Mouse (Mus musculus) large intestine, adult 2 months (tissue): ENCODE data around the gene Tmem41b. TPM values are rescaled to one million over a fixed set of nuclear protein-coding genes. Genes with fewer than 3 reads are reported as not detected.
A peak's percentile ranks its signal among the peaks of the same experiment; 100 is the strongest.
"Not testable (repeated sequence)": the region's sequence is repeated elsewhere in the genome, so short reads cannot be mapped to it uniquely, and the experiment has no call there.

Experiments used
- DNase-seq: peaks from one replicate; pipeline ENCODE4 v3.0.0-alpha.2; 2012; ENCODE audit warnings: low read depth, low spot score
- WGBS: fragments of 180-500 bp; shearing (Covaris S2); methylation state at CpG from one replicate; pipeline ENCODE4 v1.1.7; 2018; 5-methylcytosine and 5-hydroxymethylcytosine counted together
- polyA plus RNA-seq: library from polyadenylated mRNA; depleted of rRNA; stranded (reverse); fragments of >200 nt; gene quantifications from 2 replicates; pipeline ENCODE4 v1.2.3, GENCODE M21; 2012; rRNA removed

Tmem41b gene
- polyA plus RNA-seq = 36.2 and 57.3 TPM in 2 replicates

DNA sequence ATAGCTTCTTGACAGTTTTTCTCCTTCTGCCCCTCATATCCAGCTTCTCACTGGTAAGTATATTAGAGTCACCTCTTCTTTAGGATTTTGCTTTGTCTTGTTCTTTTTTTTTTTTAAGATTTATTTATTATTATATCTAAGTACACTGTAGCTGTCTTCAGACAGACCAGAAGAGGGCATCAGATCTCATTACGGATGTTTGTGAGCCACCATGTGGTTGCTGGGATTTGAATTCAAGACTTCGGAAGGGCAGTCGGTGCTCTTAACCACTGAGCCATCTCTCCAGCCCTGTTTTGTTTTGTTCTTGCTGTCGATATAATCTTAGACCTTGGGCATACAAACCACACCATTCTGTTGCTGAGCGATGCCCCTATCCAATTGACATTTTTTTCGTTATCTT, at the start of gene Tmem41b:
TSS of gene Tmem41b (minus strand) at position 155 of the 400 bp plus-strand sequence.
- WGBS = 30% methylated on average over 6 of the region's 6 CpGs
- DNase-seq = not testable (repeated sequence)

DNA sequence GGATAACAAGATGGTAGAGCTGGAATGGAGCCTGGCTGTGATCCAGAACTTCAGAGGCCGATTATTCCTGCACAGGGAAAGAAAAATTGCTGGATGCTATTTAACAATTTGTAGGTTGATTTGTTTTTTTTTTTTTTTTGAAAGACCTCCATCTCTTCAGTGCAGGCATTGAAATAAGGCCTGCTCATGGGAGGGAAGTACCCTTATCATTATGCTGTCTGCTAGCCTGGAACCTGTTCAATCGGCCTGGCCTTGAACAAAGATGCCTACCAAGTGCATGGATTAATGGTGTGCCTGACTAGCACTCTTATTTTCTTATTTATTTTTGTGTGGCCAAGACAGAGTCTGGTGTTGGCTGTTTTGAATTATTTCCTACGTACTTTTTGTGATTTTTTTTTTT, 43.6 kb upstream of the Tmem41b start:
- DNase-seq = no peak
- 57% methylated on average over 3 of the region's 3 CpGs for WGBS

DNA sequence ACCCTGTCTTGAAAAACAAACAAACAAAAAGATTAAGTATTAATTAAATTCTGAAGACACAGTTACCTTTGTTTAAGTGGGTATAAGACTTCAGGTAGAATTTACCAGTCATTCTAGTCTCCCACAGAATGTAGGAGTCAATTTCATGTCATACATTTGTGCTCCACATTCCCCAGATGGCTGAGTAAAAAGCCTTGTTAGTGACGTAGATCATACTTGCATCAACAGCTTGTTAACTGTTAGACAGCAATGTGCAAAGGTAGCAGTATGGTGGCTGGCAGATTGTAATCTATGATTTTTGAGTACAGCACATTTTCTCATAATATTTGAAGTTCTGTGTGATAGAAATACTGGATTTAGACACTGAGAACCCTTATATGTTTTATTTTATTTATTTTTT, 42.1 kb upstream of the Tmem41b start:
- no peak for DNase-seq
- 70% methylated on average over 1 of the region's 1 CpGs for WGBS

GRCm38 (mm10) chr7:110026594-110026993, 39.9 kb upstream of the Tmem41b start:
- 70% methylated on average over 2 of the region's 2 CpGs for WGBS
- no peak for DNase-seq

GRCm38 (mm10) chr7:110023553-110023952, 36.8 kb upstream of the Tmem41b start:
- DNase-seq = no peak
- 64% methylated on average over 1 of the region's 1 CpGs for WGBS

DNA sequence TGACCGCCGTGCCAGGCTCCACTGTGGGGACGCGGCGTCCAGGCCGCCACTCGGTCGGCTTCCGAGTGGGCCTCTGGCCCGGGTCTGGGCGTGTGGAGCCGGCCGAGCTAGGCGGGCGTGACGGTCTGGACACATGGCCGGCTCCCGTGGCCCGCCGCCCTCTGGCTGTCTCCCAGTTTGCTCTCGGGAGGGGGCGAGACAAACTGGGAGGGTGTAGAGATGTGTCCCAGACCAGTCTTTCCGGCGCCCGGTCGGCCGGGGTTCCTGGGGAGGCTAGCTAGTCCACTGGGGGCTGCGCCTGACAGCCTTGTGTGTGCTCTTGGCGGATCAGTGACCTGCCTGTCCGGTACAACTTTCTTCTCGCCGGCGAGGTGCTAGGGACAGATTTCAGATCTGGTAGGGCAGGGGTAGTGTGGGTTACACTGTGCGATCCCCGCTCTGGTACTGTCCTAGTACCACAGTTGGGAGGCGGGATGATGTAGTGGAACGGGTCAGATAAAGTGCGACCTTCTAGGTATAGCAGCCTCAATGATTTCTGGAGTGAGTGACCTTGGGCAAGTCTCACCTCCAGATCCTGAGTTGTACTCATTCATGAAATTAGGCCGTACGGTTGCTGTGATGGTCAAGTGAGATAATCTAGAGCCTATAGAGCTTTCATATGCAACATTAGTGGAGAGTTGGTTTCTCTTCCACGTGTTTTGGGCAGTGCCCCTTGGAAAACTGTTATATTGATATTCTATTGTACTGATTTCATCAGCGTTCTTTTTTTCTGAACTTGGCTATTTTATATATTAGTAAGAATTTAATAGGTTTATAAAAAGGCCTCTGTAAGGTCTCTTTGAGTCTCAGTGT, 32.1 kb upstream of the Tmem41b start:
- under 1% methylated on average over 42 of the region's 42 CpGs for WGBS
- DNase-seq = no peak

- DNase-seq = peak; percentile 87
- under 1% methylated on average over 48 of the region's 48 CpGs for WGBS
Measured at GRCm38 (mm10) chr7:110018117-110018630, 31.4 kb upstream of the Tmem41b start, which contains the start of gene Ipo7. TSS of gene Ipo7 (plus strand) at chr7:110018274.

- 48% methylated on average over 5 of the region's 5 CpGs for WGBS
Measured at GRCm38 (mm10) chr7:110014272-110014671, 27.5 kb upstream of the Tmem41b start.

DNA sequence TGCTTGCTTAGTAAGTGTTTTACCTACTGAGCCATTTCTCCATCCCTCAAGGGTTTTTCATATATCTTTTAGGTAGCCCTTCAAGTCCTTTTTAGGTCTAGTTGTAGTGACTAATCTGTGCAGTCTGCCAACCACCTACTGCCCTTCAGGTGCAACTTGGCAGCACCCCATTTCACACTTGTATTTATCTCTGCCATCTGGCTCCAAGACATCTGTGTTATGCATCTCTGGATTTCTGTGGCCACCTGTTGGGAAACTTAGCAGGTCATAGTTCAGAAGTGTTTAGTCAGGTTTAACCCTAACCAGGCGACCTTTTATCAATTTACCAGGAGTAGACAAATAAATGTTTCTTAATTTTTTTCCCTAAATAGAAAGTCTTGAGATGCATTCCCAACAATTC, 24.7 kb upstream of the Tmem41b start:
- DNase-seq = no peak

More at GRCm38 (mm10) chr7:110014272-110014671, 27.5 kb upstream of the Tmem41b start:
- DNase-seq = no peak

DNA sequence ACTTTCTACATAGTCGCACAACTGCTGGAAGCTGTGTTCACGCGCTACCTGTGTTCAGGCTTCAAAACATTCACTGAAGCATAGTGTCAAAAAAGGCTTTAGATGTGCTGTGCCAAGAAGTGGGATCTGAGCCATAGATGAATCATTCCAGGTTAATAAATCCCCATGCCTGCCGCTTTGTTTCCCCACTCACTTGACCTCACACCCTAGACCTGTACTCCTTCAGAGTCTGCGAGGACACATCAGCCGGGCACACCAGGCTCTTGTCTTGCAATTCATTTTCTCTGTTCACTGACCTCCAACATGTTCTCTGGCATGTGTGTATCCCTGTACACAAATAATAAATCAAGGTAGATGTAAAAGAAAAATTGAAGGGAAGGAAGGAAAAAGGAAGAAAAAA, 22.4 kb upstream of the Tmem41b start:
- 79% methylated on average over 6 of the region's 6 CpGs for WGBS
- no peak for DNase-seq

More for the DNA sequence above, 24.7 kb upstream of the Tmem41b start:
- 71% methylated on average over 1 of the region's 1 CpGs for WGBS

- WGBS = 88% methylated on average over 1 of the region's 1 CpGs
- no peak for DNase-seq
Measured at GRCm38 (mm10) chr7:110008513-110008912, 21.8 kb upstream of the Tmem41b start.

DNA sequence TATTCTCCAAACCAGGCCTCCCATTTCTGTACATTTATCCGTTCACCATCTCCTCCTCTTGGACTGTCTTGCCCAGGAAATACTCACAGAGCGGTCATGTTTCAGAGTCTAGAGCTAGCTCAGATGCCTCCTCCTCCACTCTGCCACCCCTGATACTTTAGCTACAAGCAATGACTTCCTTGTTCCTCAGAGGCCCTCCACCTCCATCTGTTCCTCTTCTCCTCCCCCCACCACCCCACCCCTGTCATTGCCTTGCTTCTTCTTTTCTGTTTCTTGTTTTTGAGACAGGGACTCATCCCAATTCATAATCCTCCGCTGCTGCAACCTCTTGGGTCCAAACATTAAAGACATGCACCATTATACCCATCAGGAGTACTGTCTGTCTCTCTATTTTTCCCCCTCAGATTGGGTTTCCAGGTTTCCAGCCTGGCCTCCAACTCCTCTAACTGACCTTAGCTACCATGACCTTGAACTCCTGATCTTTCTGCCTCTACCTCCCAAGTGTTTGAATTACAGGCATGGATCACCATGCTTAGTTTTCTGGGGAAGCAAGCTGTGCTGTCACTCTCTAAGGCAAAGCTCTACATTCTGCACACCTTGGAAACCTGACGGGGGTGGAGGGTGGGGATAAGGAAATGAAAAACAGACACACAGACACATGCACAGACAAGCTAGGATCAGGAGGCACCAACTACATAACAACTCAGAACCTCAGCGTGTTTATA, 19.9 kb upstream of the Tmem41b start:
- DNase-seq = no peak
- 83% methylated on average over 5 of the region's 5 CpGs for WGBS

DNA sequence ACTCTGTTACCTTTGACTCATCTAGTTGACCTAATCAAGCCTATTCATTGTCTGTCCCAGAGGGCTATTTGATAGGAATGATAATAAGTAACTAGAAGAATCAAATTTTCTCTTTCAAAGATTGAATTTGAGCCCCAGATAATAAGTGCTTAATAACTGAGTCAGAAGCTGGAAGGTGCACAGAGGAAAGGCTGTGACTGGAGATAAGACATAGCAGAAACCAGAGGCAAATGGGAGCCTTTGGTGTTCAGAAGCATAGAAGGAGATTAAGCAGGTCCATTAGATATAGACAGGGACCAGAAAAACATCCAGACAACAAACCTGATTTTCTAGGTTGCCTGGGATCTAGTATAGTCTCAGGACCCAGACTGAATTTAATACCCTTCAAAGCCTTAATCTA, 19.2 kb upstream of the Tmem41b start:
- DNase-seq = no peak

GRCm38 (mm10) chr7:110002968-110003367, 16.2 kb upstream of the Tmem41b start:
- WGBS = 33% methylated on average over 20 of the region's 20 CpGs
- DNase-seq = no peak

DNA sequence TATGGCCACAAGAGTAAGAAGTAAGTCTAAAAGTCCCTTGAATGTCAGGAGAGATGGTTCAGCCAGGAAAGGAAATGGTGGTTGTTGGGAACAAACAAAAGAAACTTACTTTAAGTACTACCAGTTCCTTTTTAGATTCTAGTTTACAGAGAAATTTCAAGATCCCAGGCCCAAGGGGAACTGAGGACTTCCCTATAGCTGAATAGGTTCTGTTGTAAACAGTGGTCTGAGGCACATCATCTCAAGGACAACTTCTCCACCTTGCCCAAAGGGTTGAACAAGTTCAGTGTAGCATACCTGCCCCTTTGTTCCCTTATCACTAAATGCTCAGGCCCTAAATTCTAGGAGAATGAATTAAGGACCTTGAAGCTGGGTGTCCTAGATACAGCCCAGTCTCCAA, 15.4 kb upstream of the Tmem41b start:
- DNase-seq = no peak

- 36% methylated on average over 4 of the region's 4 CpGs for WGBS
- no peak for DNase-seq
Measured at GRCm38 (mm10) chr7:109998388-109998787, 11.7 kb upstream of the Tmem41b start.

DNA sequence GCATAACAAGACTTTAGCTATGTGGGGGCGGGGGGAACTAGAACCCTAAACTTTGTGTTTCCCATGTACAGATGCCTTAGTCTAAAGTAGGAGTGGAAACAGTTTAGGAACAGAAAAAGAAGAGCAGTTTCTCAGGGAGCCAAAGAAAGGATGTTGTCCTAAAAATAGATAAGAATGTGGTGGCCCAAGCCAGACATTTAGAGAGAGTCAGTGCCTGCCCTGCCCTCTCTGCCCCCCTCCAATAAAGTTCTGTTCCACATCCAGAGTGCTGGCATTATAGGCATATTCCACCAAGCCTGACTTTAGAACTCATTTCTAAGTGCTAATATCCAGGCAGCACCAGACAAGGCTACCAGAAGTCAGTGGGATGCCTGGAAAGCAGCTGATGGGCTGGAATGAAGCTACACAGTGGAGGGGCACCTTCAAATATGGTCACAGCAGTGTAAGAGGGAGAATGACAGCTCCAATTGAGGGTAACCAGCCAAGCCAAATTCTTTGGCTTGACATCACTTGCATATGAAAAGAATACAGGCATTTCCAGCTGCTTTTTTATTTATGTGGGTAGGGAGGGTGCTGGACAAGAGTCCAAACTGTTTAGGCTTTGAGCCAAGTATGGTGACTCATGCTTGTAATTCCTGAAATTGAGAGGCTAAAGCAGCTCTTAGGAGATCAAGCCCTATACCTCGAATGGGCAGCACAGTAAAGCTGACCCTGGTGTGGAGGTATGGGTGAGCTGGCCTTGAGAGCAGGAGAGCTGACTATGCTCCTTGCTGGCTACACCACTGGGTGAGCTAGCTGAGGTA, 6.6 kb upstream of the Tmem41b start:
- DNase-seq = peak; percentile 96
- WGBS = 33% methylated on average over 2 of the region's 2 CpGs

DNA sequence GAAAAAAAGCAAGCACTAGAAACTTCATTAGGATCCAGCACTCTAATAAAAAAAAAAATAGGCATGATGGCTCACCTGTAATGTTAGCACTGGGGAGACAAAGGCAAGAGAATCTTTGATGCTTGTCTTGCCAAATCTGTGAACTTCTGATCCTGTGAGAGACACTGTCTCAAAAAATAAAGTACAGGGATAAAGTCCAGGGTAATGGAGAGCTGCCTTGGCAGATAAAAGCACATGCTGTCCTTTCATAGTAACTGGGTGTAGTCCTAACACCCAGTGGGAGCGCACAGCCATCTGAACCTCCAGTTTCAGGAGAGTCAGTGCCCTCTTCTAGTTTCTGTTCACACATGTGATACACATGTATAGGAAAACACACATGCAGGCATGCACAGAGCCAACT, 4.6 kb upstream of the Tmem41b start:
- 85% methylated on average over 1 of the region's 1 CpGs for WGBS
- no peak for DNase-seq

GRCm38 (mm10) chr7:109986133-109986669, 528 bp downstream of the Tmem41b start:
- peak; percentile 98 for DNase-seq
- under 1% methylated on average over 43 of the region's 43 CpGs for WGBS
